Mouse (Mus musculus): ENCODE measurements at regions not wholly inside any gene's neighbourhood (a gene's known extent, or its start where the extent isn't known, plus 50 kb on each side); places are given as distances from the start of the nearest gene placed in this dataset.

GRCm38 (mm10) chr5:146678775-146679170 lies 93.7 kb upstream of the Gpr12 start:
- TF ChIP-seq CTCF (IDR thresholded peaks at IDR 0.05; ENCODE audit: low read depth) (no peak), EP300 (optimal IDR thresholded peaks at IDR 0.05) (no peak)
